Mouse (Mus musculus) heart, embryonic 11.5 days (tissue): ENCODE data around the gene Nubp2. TPM values are rescaled to one million over a fixed set of nuclear protein-coding genes. Genes with fewer than 3 reads are reported as not detected.
A peak's percentile ranks its signal among the peaks of the same experiment; 100 is the strongest.

ENCODE experiments used
- ATAC-seq: fragments of 200-750 bp; cut with Nextera tagmentation; replicated peaks from 2 replicates; pipeline ENCODE4 v1.8.0; 2017; ENCODE audit warnings: moderate library complexity; ENCODE audit not compliant: insufficient number of reproducible peaks, low FRiP score, low TSS enrichment
- H3K27ac ChIP-seq: fragments of 300-500 bp; sonication (generic); 2 replicates; pipeline ENCODE4 v1.5.1; 2014; ENCODE audit warnings: mild to moderate bottlenecking, low read depth, low read length
- H3K27me3 ChIP-seq: fragments of 300-500 bp; sonication (generic); 2 replicates; pipeline ENCODE4 v1.6.1; 2014; ENCODE audit warnings: mild to moderate bottlenecking, low read length, mixed read lengths; ENCODE audit not compliant: control insufficient read depth, insufficient read depth
- H3K36me3 ChIP-seq: fragments of 300-500 bp; sonication (generic); 2 replicates; pipeline ENCODE4 v1.6.1; 2014; ENCODE audit warnings: mild to moderate bottlenecking, low read length, moderate library complexity, mixed read lengths; ENCODE audit not compliant: control insufficient read depth, insufficient read depth
- H3K4me1 ChIP-seq: fragments of 300-500 bp; sonication (generic); 2 replicates; pipeline ENCODE4 v1.6.1; 2014; ENCODE audit warnings: low read length; ENCODE audit not compliant: control insufficient read depth, insufficient read depth
- H3K4me2 ChIP-seq: fragments of 300-500 bp; sonication (generic); 2 replicates; pipeline ENCODE4 v1.6.1; 2014; ENCODE audit warnings: mild to moderate bottlenecking, moderate library complexity
- H3K4me3 ChIP-seq: fragments of 300-500 bp; sonication (generic); 2 replicates; pipeline ENCODE4 v1.5.1; 2014; ENCODE audit warnings: low read depth, low read length
- H3K9ac ChIP-seq: fragments of 300-500 bp; sonication (generic); 2 replicates; pipeline ENCODE4 v1.6.1; 2014; ENCODE audit warnings: mild to moderate bottlenecking, low read depth, low read length, moderate library complexity
- H3K9me3 ChIP-seq: fragments of 300-500 bp; sonication (generic); replicated peaks from 2 replicates; pipeline ENCODE4 v1.6.1; 2016; ENCODE audit warnings: low read length; ENCODE audit not compliant: control insufficient read depth
- WGBS: fragments of 180-500 bp; shearing (Covaris S2); extraction: QIAGEN DNeasy Blood & Tissue Kit; methylation state at CpG from one replicate; pipeline ENCODE4 v1.1.7; 2014; ENCODE audit not compliant: insufficient replicate concordance; 5-methylcytosine and 5-hydroxymethylcytosine counted together
- polyA plus RNA-seq: library from polyadenylated mRNA; unstranded; fragments of >200 nt; fragmentation: Nextera tagmentation; extraction: Ambion mirVana; gene quantifications from 2 replicates; pipeline ENCODE4 v1.2.1, GENCODE M21; 2014

Gene Nubp2
- polyA plus RNA-seq, 1 experiment from 2014 or later = 42.3 TPM

DNA sequence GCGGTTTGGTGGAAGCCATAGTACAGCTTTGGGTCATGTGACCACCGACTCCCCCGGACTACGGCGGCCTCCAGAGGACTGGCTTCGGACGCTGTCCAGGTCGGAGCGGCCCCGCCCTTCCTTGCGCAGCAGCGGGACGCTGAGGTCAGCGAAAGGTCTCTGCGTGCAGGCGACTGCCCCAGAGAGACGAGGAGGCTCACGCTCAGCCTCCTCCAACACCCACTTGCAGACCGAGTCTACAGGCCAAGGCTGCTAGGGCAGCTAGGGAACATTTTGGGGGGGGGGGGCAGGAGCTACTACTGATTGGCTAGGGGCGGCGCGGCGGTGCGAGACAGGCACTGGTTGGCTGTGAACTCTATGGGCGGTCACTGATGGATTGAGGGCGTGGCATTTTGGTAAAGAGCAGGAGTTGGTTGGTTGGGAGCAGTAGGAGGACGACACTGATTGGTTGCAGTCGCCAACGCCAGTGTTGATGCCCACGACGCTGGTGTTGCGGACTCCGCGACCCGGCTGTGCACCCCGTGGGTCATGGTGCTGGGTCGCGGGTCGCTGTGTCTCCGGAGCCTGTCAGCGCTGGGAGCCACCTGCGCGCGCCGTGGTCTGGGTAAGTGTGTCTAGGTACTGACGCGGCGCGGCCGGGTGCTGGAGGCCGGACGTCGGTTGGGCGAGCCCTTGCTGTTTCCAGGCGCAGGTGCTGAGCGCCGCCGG, 35.9 kb downstream of the Nubp2 start, which contains the start of gene Fahd1:
Gene Fahd1 (minus strand): TSS at position 300 of the 708 bp plus-strand sequence.
- H3K9me3 ChIP-seq = no peaks in the 10 kb centered on the region
- 0 out of 2 replicates have a peak, but pooled peaks cover 3% of the 10 kb centered on the region for H3K36me3 ChIP-seq
- peak; percentile 98 for ATAC-seq
- H3K4me2 ChIP-seq = peak within 1 kb of the TSS; percentile 90
- WGBS = under 1% methylated on average over 58 of the region's 58 CpGs
- H3K9ac ChIP-seq = peak within 1 kb of the TSS; percentile 80
- H3K27me3 ChIP-seq = peaks cover 7% of the 10 kb centered on the region; the same call in 1 of the 2 replicates
- H3K4me1 ChIP-seq = peaks cover 10% of the 10 kb centered on the region; the same call in 1 of the 2 replicates
- H3K4me3 ChIP-seq = peak within 1 kb of the TSS; percentile 57
- H3K27ac ChIP-seq = peak within 1 kb of the TSS; percentile 99

DNA sequence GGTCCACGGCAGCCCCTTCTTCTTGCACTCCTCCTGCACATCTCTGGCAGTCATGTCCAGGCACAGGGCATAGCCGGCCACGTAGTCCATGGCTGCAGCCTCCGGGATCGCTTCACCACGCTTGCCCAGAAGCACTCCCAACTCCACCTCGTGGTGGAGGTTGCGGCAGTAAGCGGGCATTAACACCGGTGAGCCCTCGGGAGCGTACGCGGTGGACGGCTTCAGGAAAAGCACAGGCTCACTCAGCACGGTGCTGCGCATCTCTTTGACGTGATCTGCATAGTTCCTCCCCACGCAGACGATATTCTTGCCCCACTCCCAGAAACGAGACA, 36.5 kb downstream of the Nubp2 start:
- H3K9ac ChIP-seq = peak overlapping the region; percentile 80
- H3K4me2 ChIP-seq = peak overlapping the region; percentile 85
- H3K36me3 ChIP-seq = 0 out of 2 replicates have a peak, but pooled peaks cover 3% of the 10 kb centered on the region
- H3K27me3 ChIP-seq = peaks cover 7% of the 10 kb centered on the region; the same call in 1 of the 2 replicates
- under 1% methylated on average over 21 of the region's 21 CpGs for WGBS
- H3K9me3 ChIP-seq = no peaks in the 10 kb centered on the region
- peak overlapping the region; percentile 57 for H3K4me3 ChIP-seq
- peaks cover 10% of the 10 kb centered on the region; the same call in 1 of the 2 replicates for H3K4me1 ChIP-seq
- peak overlapping the region; percentile 99 for H3K27ac ChIP-seq
- peak; percentile 57 for ATAC-seq

DNA sequence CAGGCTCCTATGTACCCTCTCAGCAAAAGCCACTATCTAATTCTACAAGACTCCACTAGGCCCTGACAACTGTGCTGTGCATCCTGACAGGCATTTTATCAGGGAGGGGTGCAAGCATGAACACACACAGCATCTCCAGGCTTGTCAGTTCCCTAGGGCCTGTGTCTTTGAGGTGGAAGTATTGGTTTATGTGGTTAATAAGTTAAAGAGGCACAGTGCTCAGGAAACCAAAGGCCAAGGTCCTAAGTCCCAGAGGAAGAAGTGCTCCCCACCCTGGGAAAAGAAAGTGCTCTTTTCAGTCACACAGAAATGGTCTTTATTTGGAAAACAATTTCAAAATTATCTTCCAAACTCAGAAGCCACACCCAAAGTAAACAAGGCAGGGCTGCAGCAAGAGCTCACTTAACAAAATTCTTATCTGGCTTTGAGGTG, 37.5 kb downstream of the Nubp2 start:
- Histone ChIP-seq H3K36me3 (0 out of 2 replicates have a peak, but pooled peaks cover 2% of the 10 kb centered on the region), H3K4me3 (peak overlapping the region; percentile 57), H3K27me3 (peaks cover 7% of the 10 kb centered on the region; the same call in 1 of the 2 replicates), H3K9ac (peak overlapping the region; percentile 50; the same call in 1 of the 2 replicates), H3K4me1 (peaks cover 10% of the 10 kb centered on the region; the same call in 1 of the 2 replicates), H3K9me3 (no peaks in the 10 kb centered on the region), H3K27ac (peak overlapping the region; percentile 99), H3K4me2 (peak overlapping the region; percentile 85)
- ATAC-seq = no peak

DNA sequence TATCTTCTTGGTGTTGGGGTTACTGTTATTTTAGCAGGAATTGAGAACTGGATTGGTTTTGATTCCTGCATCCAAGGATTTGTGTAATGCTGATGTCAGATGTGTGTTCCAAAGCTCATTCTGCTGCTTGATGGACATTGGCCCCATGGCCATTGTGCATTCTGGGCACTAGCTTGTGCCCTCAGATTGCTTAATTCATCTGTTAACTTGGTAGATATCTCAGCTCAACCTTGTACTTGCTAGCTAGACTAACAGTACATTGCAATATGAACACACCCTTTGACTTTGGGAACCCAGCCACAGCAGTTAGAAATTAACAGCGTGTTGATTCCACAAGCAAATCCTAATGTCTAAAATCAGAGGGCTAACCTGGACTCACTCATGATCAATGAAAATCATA, 38.8 kb downstream of the Nubp2 start:
- H3K27me3 ChIP-seq = peaks cover 7% of the 10 kb centered on the region; the same call in 1 of the 2 replicates
- peak overlapping the region; percentile 41 for H3K4me2 ChIP-seq
- H3K36me3 ChIP-seq = no peaks in the 10 kb centered on the region
- H3K9me3 ChIP-seq = no peaks in the 10 kb centered on the region
- H3K4me1 ChIP-seq = peaks cover 10% of the 10 kb centered on the region; the same call in 1 of the 2 replicates
- WGBS = 93% methylated on average over 1 of the region's 1 CpGs
- no peak for ATAC-seq
- H3K27ac ChIP-seq = no peak overlapping the region
- H3K4me3 ChIP-seq = 0 out of 2 replicates have a peak overlapping the region, but pooled peaks have one; percentile 8
- no peak overlapping the region for H3K9ac ChIP-seq

DNA sequence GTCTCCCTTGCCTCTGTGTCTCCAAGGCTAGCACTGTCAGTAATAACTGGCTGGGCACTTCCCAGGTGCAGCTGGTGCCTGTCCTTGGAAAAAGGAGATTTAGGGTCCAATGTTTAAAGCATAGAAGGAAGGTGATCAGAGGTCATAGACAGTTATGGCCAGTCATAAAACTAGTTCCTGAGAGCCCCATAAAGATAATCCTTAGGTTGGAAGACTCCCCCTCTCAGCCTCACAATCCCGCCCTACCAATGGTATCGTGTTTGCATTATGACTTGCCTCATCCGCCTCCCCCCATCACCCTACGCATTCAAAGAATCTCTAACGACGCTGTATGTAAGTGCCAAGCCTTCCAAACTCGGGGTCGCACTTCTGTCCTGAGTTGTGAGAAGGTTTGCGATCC, 41.6 kb downstream of the Nubp2 start:
- no peak for ATAC-seq
- 0 out of 2 replicates have a peak, but pooled peaks cover 3% of the 10 kb centered on the region for H3K4me1 ChIP-seq
- H3K4me2 ChIP-seq = peak overlapping the region; percentile 27
- H3K4me3 ChIP-seq = no peak overlapping the region
- no peaks in the 10 kb centered on the region for H3K36me3 ChIP-seq
- 46% methylated on average over 9 of the region's 9 CpGs for WGBS
- H3K27ac ChIP-seq = no peak overlapping the region
- no peaks in the 10 kb centered on the region for H3K9me3 ChIP-seq
- H3K9ac ChIP-seq = no peak overlapping the region
- no peaks in the 10 kb centered on the region; the same call in 1 of the 2 replicates for H3K27me3 ChIP-seq

DNA sequence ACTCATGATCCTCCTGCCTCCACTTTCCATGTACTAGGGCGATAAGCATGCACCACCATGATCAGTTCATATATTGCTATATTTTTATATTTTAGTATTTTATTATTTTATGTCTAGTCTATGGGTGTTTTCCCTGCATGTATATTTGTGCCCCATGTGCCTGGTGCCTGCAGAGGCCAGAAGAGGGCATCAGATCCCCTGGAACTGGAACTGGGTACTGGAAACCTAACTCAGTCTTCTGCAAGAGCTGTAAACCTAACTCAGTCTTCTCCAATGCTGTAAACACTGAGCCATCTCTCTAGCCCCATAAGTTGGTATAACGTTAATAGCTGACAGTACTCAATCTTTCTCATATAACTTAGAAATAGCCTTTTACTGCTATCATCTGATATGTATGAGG, 43.5 kb downstream of the Nubp2 start:
- no peak overlapping the region for H3K27ac ChIP-seq
- WGBS = 57% methylated on average over 2 of the region's 2 CpGs

DNA sequence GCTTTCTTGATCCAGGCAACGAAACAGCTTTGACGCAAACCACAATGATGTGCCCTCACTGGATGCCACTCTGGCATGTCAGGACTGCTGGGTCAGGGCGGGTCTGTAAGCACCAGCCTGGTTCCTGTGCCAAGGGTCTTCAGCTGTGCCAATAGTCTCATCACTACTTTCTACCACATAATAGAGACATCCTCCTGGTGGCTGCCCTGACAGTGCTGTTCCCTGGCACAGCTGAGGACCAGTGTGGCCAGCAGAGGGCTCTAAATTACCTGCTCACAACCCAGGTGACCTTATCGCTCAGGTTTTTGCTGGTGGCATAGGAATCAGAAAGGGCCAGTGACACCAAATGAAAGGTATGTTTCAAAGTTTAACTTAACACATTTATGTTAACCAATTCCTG, 45.0 kb downstream of the Nubp2 start:
- Histone ChIP-seq H3K36me3 (no peaks in the 10 kb centered on the region), H3K9ac (no peak overlapping the region), H3K4me1 (no peaks in the 10 kb centered on the region), H3K4me2 (no peak overlapping the region), H3K27ac (no peak overlapping the region), H3K9me3 (no peaks in the 10 kb centered on the region), H3K27me3 (peaks cover 5% of the 10 kb centered on the region; the same call in 1 of the 2 replicates), H3K4me3 (no peak overlapping the region)
- no peak for ATAC-seq
- WGBS = 53% methylated on average over 4 of the region's 4 CpGs

More for the DNA sequence above, 43.5 kb downstream of the Nubp2 start:
- H3K4me2 ChIP-seq = no peak overlapping the region
- H3K4me1 ChIP-seq = no peaks in the 10 kb centered on the region
- ATAC-seq = no peak
- H3K36me3 ChIP-seq = no peaks in the 10 kb centered on the region
- H3K27me3 ChIP-seq = peaks cover 2% of the 10 kb centered on the region; the same call in 1 of the 2 replicates
- H3K9me3 ChIP-seq = no peaks in the 10 kb centered on the region
- H3K9ac ChIP-seq = no peak overlapping the region
- no peak overlapping the region for H3K4me3 ChIP-seq

DNA sequence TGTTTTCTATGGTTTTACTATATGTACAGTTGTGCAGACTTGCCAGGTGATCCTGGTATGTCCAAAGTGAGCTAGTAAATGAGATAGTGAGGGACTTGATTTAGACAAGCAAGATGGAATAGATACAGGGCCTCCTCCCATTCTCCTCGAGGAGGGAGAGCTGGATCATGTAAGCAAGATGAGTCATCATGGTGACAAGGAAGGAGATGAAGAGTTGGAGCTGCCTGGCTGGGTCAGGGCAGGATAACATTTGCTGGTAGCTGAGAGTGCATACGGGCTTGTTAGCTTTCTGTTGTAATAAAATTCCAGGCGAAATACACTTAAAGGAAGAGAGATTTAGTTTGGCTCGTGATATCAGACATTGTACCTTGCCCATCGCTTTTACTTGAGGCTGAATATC, 45.8 kb downstream of the Nubp2 start:
- H3K9ac ChIP-seq = no peak overlapping the region
- no peaks in the 10 kb centered on the region for H3K9me3 ChIP-seq
- H3K4me3 ChIP-seq = no peak overlapping the region
- H3K4me2 ChIP-seq = no peak overlapping the region
- no peak for ATAC-seq
- H3K27ac ChIP-seq = no peak overlapping the region
- 56% methylated on average over 5 of the region's 5 CpGs for WGBS
- H3K4me1 ChIP-seq = no peaks in the 10 kb centered on the region
- peaks cover 5% of the 10 kb centered on the region; the same call in 1 of the 2 replicates for H3K27me3 ChIP-seq
- no peaks in the 10 kb centered on the region for H3K36me3 ChIP-seq
